Mouse (Mus musculus) adrenal gland, postnatal 4 days (tissue): ENCODE measurements around the gene Mpped1. TPM values are rescaled to one million over a fixed set of nuclear protein-coding genes. Genes with fewer than 3 reads are reported as not detected.

Experiments
- DNase-seq, 2 experiments: peaks; one replicate each; pipeline ENCODE4 v3.0.0; 2021 to 2022; ENCODE audit warnings: low spot score in 2 of 2, mixed read lengths in 2 of 2
- total RNA-seq, 2 experiments: library from RNA; stranded (reverse); gene quantifications; 2 replicates each; pipeline ENCODE4 v1.2.3; 2021

Mpped1 gene
- total RNA-seq, 2 experiments from 2014 or later, result 0.50 to 1.6 TPM

DNA sequence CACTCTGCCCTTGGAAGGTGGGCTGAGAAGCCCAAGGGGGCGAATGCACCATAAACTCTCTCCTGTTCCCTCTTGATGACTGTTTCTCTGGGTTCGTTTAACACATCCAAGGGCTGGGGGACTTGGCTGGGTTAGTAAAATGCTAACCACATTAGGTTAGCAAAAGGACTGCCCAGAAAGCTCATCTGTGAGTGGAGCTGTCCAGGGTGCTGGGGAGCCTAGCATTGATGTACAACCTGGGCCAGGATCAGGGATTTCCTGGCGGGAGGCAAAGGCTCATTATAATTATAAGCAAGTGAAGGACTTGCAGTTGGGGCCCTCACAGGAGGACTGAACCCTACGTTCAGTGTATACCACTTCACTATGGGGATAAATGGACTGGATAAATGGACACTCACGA is 100.6 kb downstream of the Mpped1 start:
- DNase-seq, result peak in 1 of 2 experiments; percentile 30

DNA sequence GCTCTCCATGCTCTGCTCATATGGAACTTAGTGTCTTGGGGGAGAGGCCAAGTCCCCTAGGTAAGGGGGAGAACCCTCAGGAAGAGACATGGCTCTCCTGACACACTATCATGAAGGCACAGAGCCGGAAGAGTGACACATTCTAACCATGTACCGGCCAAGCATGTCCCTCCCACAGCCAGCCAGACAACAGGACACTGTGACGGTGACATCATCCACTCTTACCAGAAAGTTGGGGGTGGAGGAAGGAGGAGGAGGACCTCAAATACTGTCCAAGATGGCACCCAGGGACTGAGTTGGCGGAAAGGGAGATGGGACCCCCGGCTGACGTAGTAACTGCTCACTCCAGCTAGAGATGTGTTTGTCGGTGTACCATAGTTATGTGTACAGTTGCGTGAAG is 104.6 kb downstream of the Mpped1 start:
- no peak for DNase-seq

DNA sequence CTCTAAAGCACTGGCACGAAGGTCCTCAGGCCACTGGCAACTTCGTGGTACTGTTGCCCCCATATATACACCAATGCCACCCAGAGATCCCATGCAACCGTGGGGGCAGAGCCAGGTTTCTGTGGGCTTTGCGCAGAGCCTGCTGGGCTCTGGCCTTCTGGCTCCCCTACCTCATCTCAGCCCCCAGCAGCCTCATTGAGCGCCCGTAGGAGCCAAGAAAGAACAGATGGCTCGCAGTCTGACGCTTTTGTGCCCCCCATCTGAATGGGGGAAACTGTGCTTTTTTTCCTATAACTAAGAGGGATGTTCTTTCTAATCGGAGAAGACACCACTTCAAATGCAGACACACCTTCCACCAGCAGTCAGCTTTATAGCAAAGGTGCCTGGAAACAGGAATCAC is 105.0 kb downstream of the Mpped1 start:
- no peak for DNase-seq

DNA sequence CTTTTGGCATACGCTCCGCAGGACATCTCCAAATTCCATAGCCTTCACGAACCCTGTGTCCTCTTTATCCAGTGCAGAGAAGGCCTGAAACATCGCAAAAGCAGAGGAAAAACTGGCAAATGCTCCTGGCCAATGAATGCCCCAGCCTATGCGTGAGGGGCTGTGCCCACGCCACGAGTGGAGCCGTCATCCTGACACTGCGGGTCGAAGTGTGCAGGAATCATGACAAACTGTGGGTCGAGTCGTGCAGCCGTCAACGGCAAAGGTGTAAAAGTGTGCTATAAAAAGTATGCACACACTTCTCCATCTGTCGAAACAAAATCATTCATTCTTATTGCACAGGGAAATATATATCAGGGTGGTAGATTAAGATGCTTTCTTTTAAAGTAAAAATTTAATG is 113.6 kb downstream of the Mpped1 start:
- no peak for DNase-seq

DNA sequence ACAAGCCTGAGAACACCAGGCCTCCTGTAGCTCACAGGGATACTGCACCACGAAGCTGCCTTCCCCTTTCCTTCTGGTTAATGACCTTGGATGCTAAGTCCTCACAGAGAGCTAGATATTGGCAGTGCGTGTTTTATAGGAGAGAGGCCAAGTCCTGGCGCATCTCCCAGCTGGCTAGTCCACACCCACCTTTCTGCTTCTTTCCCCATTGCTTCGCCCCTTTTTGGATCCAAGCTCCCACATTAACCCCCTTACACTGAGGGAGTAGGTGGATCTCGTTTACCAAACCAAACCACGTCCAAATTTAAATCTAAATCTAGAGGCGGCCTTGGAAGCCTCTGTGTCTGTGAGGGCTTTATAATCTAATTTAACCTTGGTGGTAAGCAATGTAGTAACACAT is 115.0 kb downstream of the Mpped1 start:
- no peak for DNase-seq

DNA sequence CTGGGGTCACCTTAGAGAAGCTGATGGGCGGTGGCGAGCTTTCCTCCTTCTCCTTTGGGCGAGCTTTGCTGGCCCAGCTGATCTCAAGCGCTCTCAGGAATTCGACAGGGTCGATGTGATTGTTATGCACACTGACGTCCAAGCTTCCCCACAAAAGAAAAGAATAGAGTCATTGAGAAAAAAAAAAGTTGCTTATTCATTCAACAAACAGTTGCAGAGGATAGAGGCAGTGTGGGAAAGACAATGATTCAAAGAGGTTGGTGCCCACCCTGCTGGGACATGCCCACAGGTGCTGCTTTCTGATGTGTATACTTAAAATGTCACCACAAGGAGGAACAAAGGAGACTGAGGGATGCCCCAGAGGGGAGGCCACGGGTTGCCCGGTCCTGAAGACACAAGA is 116.7 kb downstream of the Mpped1 start:
- DNase-seq, result no peak

DNA sequence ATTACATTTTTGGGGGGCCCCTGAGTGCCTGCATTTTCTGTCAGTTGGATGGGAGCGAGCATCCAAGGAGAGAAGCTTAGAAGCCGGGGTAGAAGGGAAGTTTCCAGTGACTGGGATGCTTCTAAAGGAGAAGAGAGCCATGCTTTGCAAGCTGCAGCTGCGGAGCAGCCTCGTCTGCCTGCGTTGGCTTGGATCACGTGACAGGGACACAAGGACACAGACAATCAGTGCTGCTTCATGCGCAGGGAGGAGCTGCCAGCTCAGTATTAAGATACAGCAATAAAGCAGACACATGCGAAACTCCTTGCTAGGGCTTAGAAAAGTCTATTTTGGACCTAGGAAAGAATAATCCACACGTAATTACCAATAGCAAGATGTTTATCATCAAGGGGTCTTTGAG is 118.0 kb downstream of the Mpped1 start:
- no peak for DNase-seq

DNA sequence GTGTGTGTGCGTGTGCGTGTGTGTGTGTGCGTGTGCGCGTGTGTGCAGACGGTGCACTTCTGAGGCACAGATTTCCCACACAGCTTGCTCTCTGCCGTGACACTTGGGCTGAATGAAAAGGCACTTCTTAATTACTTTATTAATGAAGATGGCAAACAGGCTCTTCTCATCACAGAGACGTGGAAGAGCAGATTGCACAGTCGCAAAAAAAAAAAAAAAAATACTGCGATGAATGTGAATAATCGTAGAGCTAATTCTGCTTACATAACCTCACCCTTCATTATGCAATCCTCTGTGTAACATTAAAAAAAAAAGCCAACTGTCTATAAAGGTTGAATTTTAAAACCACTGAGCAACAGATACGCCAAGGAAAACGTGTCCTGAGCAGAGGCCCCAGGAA is 127.2 kb downstream of the Mpped1 start:
- DNase-seq, result no peak

Other genes starting within 250 kb of the Mpped1 start
- 100 to 1,000 TPM; 168 to 169 TPM for gene Tspo, start 215.9 kb upstream of the Mpped1 start, total RNA-seq
- 10 to 100 TPM; 38.1 to 43.3 TPM for gene Mcat, start 215.7 kb upstream of the Mpped1 start, total RNA-seq
- 10 to 100 TPM; 26.1 to 26.8 TPM for gene Ttll12, start 184.3 kb upstream of the Mpped1 start, total RNA-seq
- 10 to 100 TPM; 12.2 to 14.5 TPM for gene Scube1, start 54.4 kb upstream of the Mpped1 start, total RNA-seq